Mouse (Mus musculus) limb, embryonic 15.5 days (tissue): ENCODE results near the gene Gpr146. TPM values are rescaled to one million over a fixed set of nuclear protein-coding genes. Genes with fewer than 3 reads are reported as not detected.

ENCODE experiments used
- ATAC-seq: fragments of 200-750 bp; cut with Nextera tagmentation; 2 replicates; pipeline ENCODE4 v1.8.0; 2017; ENCODE audit warnings: low read depth, moderate TSS enrichment; ENCODE audit not compliant: insufficient number of reproducible peaks, low FRiP score, low TSS enrichment
- H3K27ac ChIP-seq: fragments of 300-500 bp; sonication (generic); 2 replicates; pipeline ENCODE4 v1.5.1; 2015; ENCODE audit warnings: moderate library complexity, mild to moderate bottlenecking, inconsistent platforms
- H3K27me3 ChIP-seq: fragments of 300-500 bp; sonication (generic); 2 replicates; pipeline ENCODE4 v1.6.1; 2015; ENCODE audit warnings: inconsistent platforms
- H3K36me3 ChIP-seq: fragments of 300-500 bp; sonication (generic); 2 replicates; pipeline ENCODE4 v1.6.1; 2015; ENCODE audit warnings: inconsistent platforms
- H3K4me1 ChIP-seq: fragments of 300-500 bp; sonication (generic); 2 replicates; pipeline ENCODE4 v1.6.1; 2015; ENCODE audit warnings: inconsistent platforms
- H3K4me2 ChIP-seq: fragments of 300-500 bp; sonication (generic); 2 replicates; pipeline ENCODE4 v1.6.1; 2015; ENCODE audit warnings: mild to moderate bottlenecking, inconsistent platforms
- H3K4me3 ChIP-seq: fragments of 300-500 bp; sonication (generic); 2 replicates; pipeline ENCODE4 v1.5.1; 2015; ENCODE audit warnings: mild to moderate bottlenecking, inconsistent platforms
- H3K9ac ChIP-seq: fragments of 300-500 bp; sonication (generic); 2 replicates; pipeline ENCODE4 v1.6.1; 2015; ENCODE audit warnings: inconsistent platforms
- H3K9me3 ChIP-seq: fragments of 300-500 bp; sonication (generic); 2 replicates; pipeline ENCODE4 v1.6.1; 2016; ENCODE audit warnings: inconsistent platforms
- WGBS: fragments of 180-500 bp; shearing (Covaris S2); methylation state at CpG from one replicate; pipeline ENCODE4 v1.1.7; 2015; 5-methylcytosine and 5-hydroxymethylcytosine counted together
- polyA plus RNA-seq: library from polyadenylated mRNA; unstranded; fragments of >200 nt; fragmentation: Nextera tagmentation; extraction: Ambion mirVana; gene quantifications from 2 replicates; pipeline ENCODE4 v1.2.1, GENCODE M21; 2015

The Gpr146 gene
- polyA plus RNA-seq, 1 experiment from 2014 or later: 2.6 TPM

GRCm38 (mm10) chr5:139409412-139409811, 31.9 kb downstream of the Gpr146 start:
- no peaks in the 10 kb centered on the region for H3K9me3 ChIP-seq
- H3K36me3 ChIP-seq: peaks cover 5% of the 10 kb centered on the region
- H3K4me3 ChIP-seq: no peak overlapping the region
- peak overlapping the region; percentile 22; the same call in 1 of the 2 replicates for H3K4me2 ChIP-seq
- no peaks in the 10 kb centered on the region for H3K27me3 ChIP-seq
- peaks cover 47% of the 10 kb centered on the region for H3K4me1 ChIP-seq
- peak; percentile 31; the same call in 1 of the 2 replicates for ATAC-seq
- WGBS: 58% methylated on average over 12 of the region's 12 CpGs
- peak overlapping the region; percentile 70 for H3K27ac ChIP-seq
- H3K9ac ChIP-seq: no peak overlapping the region

- Histone ChIP-seq H3K9me3 (no peaks in the 10 kb centered on the region), H3K4me1 (peaks cover 47% of the 10 kb centered on the region), H3K36me3 (peaks cover 9% of the 10 kb centered on the region), H3K27ac (peak overlapping the region; percentile 70; the same call in 1 of the 2 replicates), H3K27me3 (no peaks in the 10 kb centered on the region), H3K9ac (no peak overlapping the region), H3K4me3 (no peak overlapping the region), H3K4me2 (no peak overlapping the region)
- no peak for ATAC-seq
- WGBS: 82% methylated on average over 4 of the region's 4 CpGs
Measured at GRCm38 (mm10) chr5:139410056-139410455, 32.6 kb downstream of the Gpr146 start.

GRCm38 (mm10) chr5:139411117-139411516, 33.6 kb downstream of the Gpr146 start:
- H3K27me3 ChIP-seq: no peaks in the 10 kb centered on the region
- H3K9ac ChIP-seq: no peak overlapping the region
- H3K27ac ChIP-seq: no peak overlapping the region
- no peak overlapping the region for H3K4me2 ChIP-seq
- no peak for ATAC-seq
- no peak overlapping the region for H3K4me3 ChIP-seq
- no peaks in the 10 kb centered on the region for H3K9me3 ChIP-seq
- 91% methylated on average over 6 of the region's 6 CpGs for WGBS
- peaks cover 11% of the 10 kb centered on the region for H3K36me3 ChIP-seq
- peaks cover 38% of the 10 kb centered on the region for H3K4me1 ChIP-seq

- H3K27me3 ChIP-seq: no peaks in the 10 kb centered on the region
- 82% methylated on average over 15 of the region's 15 CpGs for WGBS
- peaks cover 35% of the 10 kb centered on the region for H3K4me1 ChIP-seq
- H3K27ac ChIP-seq: no peak overlapping the region
- H3K4me2 ChIP-seq: no peak overlapping the region
- no peak for ATAC-seq
- no peak overlapping the region for H3K4me3 ChIP-seq
- H3K9me3 ChIP-seq: no peaks in the 10 kb centered on the region
- no peak overlapping the region for H3K9ac ChIP-seq
- H3K36me3 ChIP-seq: peaks cover 11% of the 10 kb centered on the region
Measured at GRCm38 (mm10) chr5:139411665-139412314, 34.3 kb downstream of the Gpr146 start.

GRCm38 (mm10) chr5:139413545-139413944, 36.0 kb downstream of the Gpr146 start:
- ATAC-seq: no peak
- 54% methylated on average over 4 of the region's 4 CpGs for WGBS
- no peaks in the 10 kb centered on the region for H3K9me3 ChIP-seq
- H3K27me3 ChIP-seq: no peaks in the 10 kb centered on the region
- no peak overlapping the region for H3K4me3 ChIP-seq
- peaks cover 20% of the 10 kb centered on the region for H3K4me1 ChIP-seq
- H3K4me2 ChIP-seq: no peak overlapping the region
- H3K36me3 ChIP-seq: peaks cover 11% of the 10 kb centered on the region
- H3K9ac ChIP-seq: no peak overlapping the region
- H3K27ac ChIP-seq: no peak overlapping the region

GRCm38 (mm10) chr5:139415001-139415400, 37.5 kb downstream of the Gpr146 start:
- H3K4me3 ChIP-seq: no peak overlapping the region
- H3K4me2 ChIP-seq: no peak overlapping the region
- H3K4me1 ChIP-seq: peaks cover 12% of the 10 kb centered on the region
- no peak overlapping the region for H3K9ac ChIP-seq
- H3K27me3 ChIP-seq: no peaks in the 10 kb centered on the region
- no peak for ATAC-seq
- no peak overlapping the region for H3K27ac ChIP-seq
- H3K9me3 ChIP-seq: no peaks in the 10 kb centered on the region
- peaks cover 11% of the 10 kb centered on the region for H3K36me3 ChIP-seq
- WGBS: 78% methylated on average over 5 of the region's 5 CpGs

- peaks cover 14% of the 10 kb centered on the region for H3K4me1 ChIP-seq
- H3K27me3 ChIP-seq: no peaks in the 10 kb centered on the region
- H3K36me3 ChIP-seq: peaks cover 11% of the 10 kb centered on the region
- H3K4me2 ChIP-seq: no peak overlapping the region
- no peak overlapping the region for H3K4me3 ChIP-seq
- H3K9me3 ChIP-seq: no peaks in the 10 kb centered on the region
- no peak for ATAC-seq
- H3K27ac ChIP-seq: no peak overlapping the region
- H3K9ac ChIP-seq: no peak overlapping the region
- WGBS: 92% methylated on average over 4 of the region's 4 CpGs
Measured at GRCm38 (mm10) chr5:139416942-139417341, 39.4 kb downstream of the Gpr146 start.

- Histone ChIP-seq H3K9ac (no peak overlapping the region), H3K27me3 (no peaks in the 10 kb centered on the region), H3K4me2 (no peak overlapping the region), H3K27ac (no peak overlapping the region), H3K9me3 (no peaks in the 10 kb centered on the region), H3K4me1 (peaks cover 19% of the 10 kb centered on the region), H3K4me3 (no peak overlapping the region), H3K36me3 (peaks cover 11% of the 10 kb centered on the region)
- no peak for ATAC-seq
- 81% methylated on average over 3 of the region's 3 CpGs for WGBS
Measured at GRCm38 (mm10) chr5:139417480-139417879, 40.0 kb downstream of the Gpr146 start.

- WGBS: 62% methylated on average over 2 of the region's 2 CpGs
- H3K27ac ChIP-seq: no peak overlapping the region
Measured at GRCm38 (mm10) chr5:139418110-139418509, 40.6 kb downstream of the Gpr146 start.

GRCm38 (mm10) chr5:139418633-139419032, 41.1 kb downstream of the Gpr146 start:
- Histone ChIP-seq H3K9me3 (no peaks in the 10 kb centered on the region), H3K36me3 (peaks cover 11% of the 10 kb centered on the region), H3K27ac (no peak overlapping the region), H3K4me1 (peaks cover 29% of the 10 kb centered on the region), H3K27me3 (no peaks in the 10 kb centered on the region), H3K4me2 (no peak overlapping the region), H3K4me3 (no peak overlapping the region), H3K9ac (no peak overlapping the region)
- no peak for ATAC-seq
- WGBS: 18% methylated on average over 3 of the region's 3 CpGs

More at GRCm38 (mm10) chr5:139418110-139418509, 40.6 kb downstream of the Gpr146 start:
- Histone ChIP-seq H3K9me3 (no peaks in the 10 kb centered on the region), H3K36me3 (peaks cover 11% of the 10 kb centered on the region), H3K9ac (no peak overlapping the region), H3K4me2 (no peak overlapping the region), H3K4me3 (no peak overlapping the region), H3K4me1 (peaks cover 25% of the 10 kb centered on the region), H3K27me3 (no peaks in the 10 kb centered on the region)
- ATAC-seq: no peak

GRCm38 (mm10) chr5:139423026-139423865, 45.7 kb downstream of the Gpr146 start, which contains the start of gene Gper1:
TSS of gene Gper1 (plus strand) at chr5:139423151.
- ATAC-seq: no peak
- Histone ChIP-seq H3K4me2 (peak within 1 kb of the TSS; percentile 50), H3K36me3 (peaks cover 8% of the 10 kb centered on the region), H3K9ac (no peak within 1 kb of the TSS), H3K27ac (peak within 1 kb of the TSS; percentile 59), H3K4me3 (peak within 1 kb of the TSS; percentile 39), H3K9me3 (no peaks in the 10 kb centered on the region), H3K27me3 (no peaks in the 10 kb centered on the region), H3K4me1 (peaks cover 43% of the 10 kb centered on the region)
- WGBS: 37% methylated on average over 21 of the region's 21 CpGs

- no peak for ATAC-seq
- Histone ChIP-seq H3K4me1 (peaks cover 56% of the 10 kb centered on the region), H3K27ac (no peak overlapping the region)
Measured at GRCm38 (mm10) chr5:139425198-139425597, 47.7 kb downstream of the Gpr146 start.

More at GRCm38 (mm10) chr5:139425198-139425597, 47.7 kb downstream of the Gpr146 start:
- no peaks in the 10 kb centered on the region for H3K27me3 ChIP-seq
- H3K4me2 ChIP-seq: no peak overlapping the region
- no peak overlapping the region for H3K9ac ChIP-seq
- WGBS: 48% methylated on average over 9 of the region's 9 CpGs
- H3K9me3 ChIP-seq: no peaks in the 10 kb centered on the region
- H3K4me3 ChIP-seq: no peak overlapping the region
- peaks cover 8% of the 10 kb centered on the region for H3K36me3 ChIP-seq
